Mouse (Mus musculus) kidney, embryonic 15.5 days (tissue): ENCODE data around the gene Mx1. TPM values are rescaled to one million over a fixed set of nuclear protein-coding genes. Genes with fewer than 3 reads are reported as not detected.

ENCODE experiments used
- ATAC-seq: fragments of 200-750 bp; cut with Nextera tagmentation; replicated peaks from 2 replicates; pipeline ENCODE4 v1.8.0; 2017; ENCODE audit warnings: moderate TSS enrichment; ENCODE audit not compliant: low FRiP score
- H3K27ac ChIP-seq: fragments of 300-500 bp; sonication (generic); 2 replicates; pipeline ENCODE4 v1.5.1; 2015; ENCODE audit warnings: mild to moderate bottlenecking, inconsistent platforms
- H3K27me3 ChIP-seq: fragments of 300-500 bp; sonication (generic); 2 replicates; pipeline ENCODE4 v1.6.1; 2015; ENCODE audit warnings: inconsistent platforms
- H3K36me3 ChIP-seq: fragments of 300-500 bp; sonication (generic); 2 replicates; pipeline ENCODE4 v1.6.1; 2015; ENCODE audit warnings: inconsistent platforms
- H3K4me1 ChIP-seq: fragments of 300-500 bp; sonication (generic); 2 replicates; pipeline ENCODE4 v1.6.1; 2015; ENCODE audit warnings: inconsistent platforms
- H3K4me2 ChIP-seq: fragments of 300-500 bp; sonication (generic); 2 replicates; pipeline ENCODE4 v1.6.1; 2015; ENCODE audit warnings: moderate library complexity, mild to moderate bottlenecking, inconsistent platforms
- H3K4me3 ChIP-seq: fragments of 300-500 bp; sonication (generic); replicated peaks from 2 replicates; pipeline ENCODE4 v1.5.1; 2015; ENCODE audit warnings: mild to moderate bottlenecking, inconsistent platforms
- H3K9ac ChIP-seq: fragments of 300-500 bp; sonication (generic); 2 replicates; pipeline ENCODE4 v1.6.1; 2015; ENCODE audit warnings: mild to moderate bottlenecking, inconsistent platforms
- H3K9me3 ChIP-seq: fragments of 300-500 bp; sonication (generic); replicated peaks from 2 replicates; pipeline ENCODE4 v1.6.1; 2016; ENCODE audit warnings: inconsistent platforms
- WGBS: fragments of 180-500 bp; shearing (Covaris S2); methylation state at CpG from one replicate; pipeline ENCODE4 v1.1.7; 2015; ENCODE audit warnings: mixed read lengths; 5-methylcytosine and 5-hydroxymethylcytosine counted together
- polyA plus RNA-seq: library from polyadenylated mRNA; unstranded; fragments of >200 nt; fragmentation: Nextera tagmentation; extraction: Ambion mirVana; gene quantifications from 2 replicates; pipeline ENCODE4 v1.2.1, GENCODE M21; 2015

Gene Mx1
- polyA plus RNA-seq, 1 experiment from 2014 or later: 0.43 TPM

GRCm38 (mm10) chr16:97478655-97479054 is 15.9 kb upstream of the Mx1 start:
- no peaks in the 10 kb centered on the region for H3K36me3 ChIP-seq
- H3K4me2 ChIP-seq: no peak overlapping the region
- H3K9me3 ChIP-seq: no peaks in the 10 kb centered on the region
- no peak overlapping the region for H3K27ac ChIP-seq
- ATAC-seq: no peak
- H3K9ac ChIP-seq: no peak overlapping the region
- no peaks in the 10 kb centered on the region for H3K4me1 ChIP-seq
- no peak overlapping the region for H3K4me3 ChIP-seq
- no peaks in the 10 kb centered on the region for H3K27me3 ChIP-seq
- 84% methylated on average over 2 of the region's 2 CpGs for WGBS

- H3K27ac ChIP-seq: no peak overlapping the region
- H3K4me3 ChIP-seq: no peak overlapping the region
- no peaks in the 10 kb centered on the region for H3K27me3 ChIP-seq
- no peak for ATAC-seq
- no peaks in the 10 kb centered on the region for H3K36me3 ChIP-seq
- no peak overlapping the region for H3K9ac ChIP-seq
- H3K4me2 ChIP-seq: no peak overlapping the region
- H3K4me1 ChIP-seq: no peaks in the 10 kb centered on the region
- H3K9me3 ChIP-seq: no peaks in the 10 kb centered on the region
- 78% methylated on average over 1 of the region's 1 CpGs for WGBS
Measured at GRCm38 (mm10) chr16:97476524-97476923, 13.8 kb upstream of the Mx1 start.

GRCm38 (mm10) chr16:97475581-97475980 is 12.9 kb upstream of the Mx1 start:
- Histone ChIP-seq H3K27ac (no peak overlapping the region), H3K4me1 (no peaks in the 10 kb centered on the region), H3K4me3 (no peak overlapping the region), H3K9me3 (no peaks in the 10 kb centered on the region), H3K4me2 (no peak overlapping the region), H3K36me3 (no peaks in the 10 kb centered on the region), H3K9ac (no peak overlapping the region), H3K27me3 (no peaks in the 10 kb centered on the region)
- WGBS: 82% methylated on average over 3 of the region's 3 CpGs
- ATAC-seq: no peak

GRCm38 (mm10) chr16:97474671-97475070 is 12.0 kb upstream of the Mx1 start:
- Histone ChIP-seq H3K9me3 (no peaks in the 10 kb centered on the region), H3K4me3 (no peak overlapping the region), H3K4me2 (no peak overlapping the region), H3K4me1 (no peaks in the 10 kb centered on the region), H3K36me3 (no peaks in the 10 kb centered on the region), H3K27ac (no peak overlapping the region), H3K9ac (no peak overlapping the region), H3K27me3 (no peaks in the 10 kb centered on the region)
- WGBS: 80% methylated on average over 2 of the region's 2 CpGs
- no peak for ATAC-seq

- 81% methylated on average over 4 of the region's 4 CpGs for WGBS
- no peaks in the 10 kb centered on the region for H3K9me3 ChIP-seq
- no peak overlapping the region for H3K27ac ChIP-seq
- H3K9ac ChIP-seq: no peak overlapping the region
- no peak overlapping the region for H3K4me2 ChIP-seq
- no peaks in the 10 kb centered on the region for H3K36me3 ChIP-seq
- no peaks in the 10 kb centered on the region for H3K4me1 ChIP-seq
- no peak for ATAC-seq
- H3K27me3 ChIP-seq: no peaks in the 10 kb centered on the region
- H3K4me3 ChIP-seq: no peak overlapping the region
Measured at GRCm38 (mm10) chr16:97467993-97468791, 5.5 kb upstream of the Mx1 start.

- Histone ChIP-seq H3K36me3 (no peaks in the 10 kb centered on the region), H3K27me3 (no peaks in the 10 kb centered on the region), H3K4me1 (peaks cover 3% of the 10 kb centered on the region; the same call in 1 of the 2 replicates), H3K27ac (no peak overlapping the region), H3K4me3 (no peak overlapping the region), H3K4me2 (no peak overlapping the region), H3K9ac (no peak overlapping the region), H3K9me3 (no peaks in the 10 kb centered on the region)
- 73% methylated on average over 3 of the region's 3 CpGs for whole genome bisulfite sequencing
- no peak for ATAC-seq
Measured at GRCm38 (mm10) chr16:97467472-97467871, 4.8 kb upstream of the Mx1 start.

- H3K4me1 ChIP-seq: peaks cover 3% of the 10 kb centered on the region; the same call in 1 of the 2 replicates
- H3K27ac ChIP-seq: no peak overlapping the region
- H3K36me3 ChIP-seq: no peaks in the 10 kb centered on the region
- no peak overlapping the region for H3K4me2 ChIP-seq
- no peaks in the 10 kb centered on the region for H3K9me3 ChIP-seq
- 58% methylated on average over 4 of the region's 4 CpGs for WGBS
- no peak overlapping the region for H3K9ac ChIP-seq
- no peaks in the 10 kb centered on the region for H3K27me3 ChIP-seq
- no peak for ATAC-seq
- H3K4me3 ChIP-seq: no peak overlapping the region
Measured at GRCm38 (mm10) chr16:97466182-97466957, 3.7 kb upstream of the Mx1 start.

GRCm38 (mm10) chr16:97461271-97461670 is 1.4 kb downstream of the Mx1 start:
- Histone ChIP-seq H3K27ac (no peak overlapping the region), H3K36me3 (no peaks in the 10 kb centered on the region), H3K27me3 (no peaks in the 10 kb centered on the region), H3K9me3 (no peaks in the 10 kb centered on the region; the same call in 1 of the 2 replicates), H3K4me3 (no peak overlapping the region), H3K9ac (no peak overlapping the region), H3K4me1 (peaks cover 3% of the 10 kb centered on the region; the same call in 1 of the 2 replicates), H3K4me2 (no peak overlapping the region)
- no peak for ATAC-seq
- WGBS: 63% methylated on average over 2 of the region's 2 CpGs

- WGBS: 47% methylated on average over 1 of the region's 1 CpGs
Measured at GRCm38 (mm10) chr16:97459831-97460230, 2.9 kb downstream of the Mx1 start.

GRCm38 (mm10) chr16:97447386-97447785 is 15.3 kb downstream of the Mx1 start:
- Histone ChIP-seq H3K9me3 (no peaks in the 10 kb centered on the region), H3K4me3 (no peak overlapping the region), H3K9ac (no peak overlapping the region), H3K36me3 (no peaks in the 10 kb centered on the region), H3K27ac (no peak overlapping the region), H3K4me1 (no peaks in the 10 kb centered on the region), H3K4me2 (no peak overlapping the region), H3K27me3 (no peaks in the 10 kb centered on the region)
- no peak for ATAC-seq

More at GRCm38 (mm10) chr16:97459831-97460230, 2.9 kb downstream of the Mx1 start:
- no peak overlapping the region for H3K27ac ChIP-seq
- H3K4me2 ChIP-seq: no peak overlapping the region
- H3K4me3 ChIP-seq: no peak overlapping the region
- H3K27me3 ChIP-seq: no peaks in the 10 kb centered on the region
- H3K9me3 ChIP-seq: no peaks in the 10 kb centered on the region; the same call in 1 of the 2 replicates
- peaks cover 3% of the 10 kb centered on the region; the same call in 1 of the 2 replicates for H3K4me1 ChIP-seq
- no peak for ATAC-seq
- no peaks in the 10 kb centered on the region for H3K36me3 ChIP-seq
- no peak overlapping the region for H3K9ac ChIP-seq

GRCm38 (mm10) chr16:97443670-97444263 is 18.9 kb downstream of the Mx1 start:
- Histone ChIP-seq H3K27ac (no peak overlapping the region), H3K9ac (no peak overlapping the region), H3K9me3 (no peaks in the 10 kb centered on the region), H3K4me3 (no peak overlapping the region), H3K4me2 (no peak overlapping the region), H3K36me3 (no peaks in the 10 kb centered on the region), H3K27me3 (no peaks in the 10 kb centered on the region), H3K4me1 (no peaks in the 10 kb centered on the region)
- 50% methylated on average over 14 of the region's 14 CpGs for WGBS
- peak; percentile 78 for ATAC-seq

GRCm38 (mm10) chr16:97441967-97442366 is 20.7 kb downstream of the Mx1 start:
- Histone ChIP-seq H3K36me3 (no peaks in the 10 kb centered on the region), H3K4me3 (no peak overlapping the region), H3K4me1 (no peaks in the 10 kb centered on the region), H3K27me3 (no peaks in the 10 kb centered on the region), H3K27ac (no peak overlapping the region), H3K9ac (no peak overlapping the region), H3K9me3 (no peaks in the 10 kb centered on the region), H3K4me2 (no peak overlapping the region)
- WGBS: 70% methylated on average over 9 of the region's 9 CpGs
- no peak for ATAC-seq
